Mouse (Mus musculus) megakaryocyte, embryonic 14.5 days (primary cell): ENCODE measurements around the gene AC161166.1.

ENCODE experiments used
- FLI1 ChIP-seq: IDR thresholded peaks from 2 replicates; pipeline ENCODE4 v1.6.1; 2012; ENCODE audit warnings: low read length, inconsistent platforms, mixed read lengths
- GATA1 ChIP-seq: IDR thresholded peaks from 3 replicates; pipeline ENCODE4 v1.6.1; 2012; ENCODE audit warnings: mixed read lengths, low read length, inconsistent platforms, borderline replicate concordance

- TF ChIP-seq GATA1 (no peak), FLI1 (no peak)
Observed at GRCm38 (mm10) chr7:24462388-24463319, 49.6 kb downstream of the AC161166.1 start, which contains the start of gene Plaur.
